Mouse (Mus musculus): Measurements from ENCODE around the gene Aldh2. TPM values are rescaled to one million over a fixed set of nuclear protein-coding genes. Genes with fewer than 3 reads are reported as not detected.
A peak's percentile ranks its signal among the peaks of the same experiment; 100 is the strongest.

Gene Aldh2
- polyA plus RNA-seq, 1 experiment: 1,369 TPM

- Histone ChIP-seq H3K36me3 (ENCODE audit: control insufficient read depth, insufficient read depth, low read length) (no peaks in the 10 kb centered on the region), H3K27ac (ENCODE audit: insufficient read depth, low read depth, low read length) (peak overlapping the region; percentile 46), H3K4me3 (ENCODE audit: insufficient read depth, low read depth, low read length) (no peak overlapping the region), H3K4me1 (ENCODE audit: control insufficient read depth, insufficient read depth, low read length) (peaks cover 5% of the 10 kb centered on the region; the same call in 1 of the 2 replicates), H3K27me3 (replicated peaks; ENCODE audit: control insufficient read depth, insufficient read depth, low read length) (no peaks in the 10 kb centered on the region)
- peak; percentile 95 for DNase-seq
- WGBS: 40% methylated on average over 9 of the region's 9 CpGs
- TF ChIP-seq POLR2A (IDR thresholded peaks at IDR 0.05; ENCODE audit: low read depth, low read length) (no peak), CTCF (conservative IDR thresholded peaks at IDR 0.05; ENCODE audit: insufficient read depth, insufficient read length, low read depth, low read length) (peak; percentile 99)
These were observed 8.1 kb upstream of the Aldh2 start for GRCm38 (mm10) chr5:121601547-121602299.

- Histone ChIP-seq H3K4me1 (ENCODE audit: control insufficient read depth, insufficient read depth, low read length) (peaks cover 7% of the 10 kb centered on the region; the same call in 1 of the 2 replicates), H3K27ac (ENCODE audit: insufficient read depth, low read depth, low read length) (0 out of 2 replicates have a peak overlapping the region, but pooled peaks have one; percentile 26), H3K36me3 (ENCODE audit: control insufficient read depth, insufficient read depth, low read length) (no peaks in the 10 kb centered on the region), H3K4me3 (ENCODE audit: insufficient read depth, low read depth, low read length) (no peak overlapping the region), H3K27me3 (replicated peaks; ENCODE audit: control insufficient read depth, insufficient read depth, low read length) (no peaks in the 10 kb centered on the region)
- no peak for TF ChIP-seq POLR2A (IDR thresholded peaks at IDR 0.05; ENCODE audit: low read depth, low read length)
- TF ChIP-seq CTCF (conservative IDR thresholded peaks at IDR 0.05; ENCODE audit: insufficient read depth, insufficient read length, low read depth, low read length): no peak
- WGBS: 89% methylated on average over 13 of the region's 13 CpGs
- no peak for DNase-seq
These were observed 5.4 kb upstream of the Aldh2 start for GRCm38 (mm10) chr5:121598871-121599610.

- WGBS: 91% methylated on average over 7 of the region's 7 CpGs
- no peak overlapping the region for H3K4me3 ChIP-seq (ENCODE audit: insufficient read depth, low read depth, low read length)
- no peaks in the 10 kb centered on the region for H3K36me3 ChIP-seq (ENCODE audit: control insufficient read depth, insufficient read depth, low read length)
- H3K27me3 ChIP-seq (replicated peaks; ENCODE audit: control insufficient read depth, insufficient read depth, low read length): no peaks in the 10 kb centered on the region
- H3K27ac ChIP-seq (ENCODE audit: insufficient read depth, low read depth, low read length): no peak overlapping the region
- peaks cover 7% of the 10 kb centered on the region; the same call in 1 of the 2 replicates for H3K4me1 ChIP-seq (ENCODE audit: control insufficient read depth, insufficient read depth, low read length)
- TF ChIP-seq CTCF (conservative IDR thresholded peaks at IDR 0.05; ENCODE audit: insufficient read depth, insufficient read length, low read depth, low read length) (no peak), POLR2A (IDR thresholded peaks at IDR 0.05; ENCODE audit: low read depth, low read length) (no peak)
- no peak for DNase-seq
These were observed 4.4 kb upstream of the Aldh2 start for GRCm38 (mm10) chr5:121597991-121598537.

- DNase-seq: no peak
- no peak overlapping the region for H3K4me3 ChIP-seq (ENCODE audit: insufficient read depth, low read depth, low read length)
- 70% methylated on average over 4 of the region's 4 CpGs for WGBS
- peaks cover 7% of the 10 kb centered on the region; the same call in 1 of the 2 replicates for H3K4me1 ChIP-seq (ENCODE audit: control insufficient read depth, insufficient read depth, low read length)
- H3K36me3 ChIP-seq (ENCODE audit: control insufficient read depth, insufficient read depth, low read length): no peaks in the 10 kb centered on the region
- H3K27me3 ChIP-seq (replicated peaks; ENCODE audit: control insufficient read depth, insufficient read depth, low read length): no peaks in the 10 kb centered on the region
- TF ChIP-seq CTCF (conservative IDR thresholded peaks at IDR 0.05; ENCODE audit: insufficient read depth, insufficient read length, low read depth, low read length): no peak
- TF ChIP-seq POLR2A (IDR thresholded peaks at IDR 0.05; ENCODE audit: low read depth, low read length): no peak
- no peak overlapping the region for H3K27ac ChIP-seq (ENCODE audit: insufficient read depth, low read depth, low read length)
These were observed 3.7 kb upstream of the Aldh2 start for GRCm38 (mm10) chr5:121597332-121597731.

GRCm38 (mm10) chr5:121596226-121596625 lies 2.6 kb upstream of the Aldh2 start:
- H3K27ac ChIP-seq (ENCODE audit: insufficient read depth, low read depth, low read length): no peak overlapping the region
- no peak for TF ChIP-seq POLR2A (IDR thresholded peaks at IDR 0.05; ENCODE audit: low read depth, low read length)
- no peak for TF ChIP-seq CTCF (conservative IDR thresholded peaks at IDR 0.05; ENCODE audit: insufficient read depth, insufficient read length, low read depth, low read length)
- DNase-seq: no peak
- no peaks in the 10 kb centered on the region for H3K27me3 ChIP-seq (replicated peaks; ENCODE audit: control insufficient read depth, insufficient read depth, low read length)
- H3K4me3 ChIP-seq (ENCODE audit: insufficient read depth, low read depth, low read length): no peak overlapping the region
- H3K36me3 ChIP-seq (ENCODE audit: control insufficient read depth, insufficient read depth, low read length): no peaks in the 10 kb centered on the region
- 65% methylated on average over 6 of the region's 6 CpGs for WGBS
- peaks cover 12% of the 10 kb centered on the region; the same call in 1 of the 2 replicates for H3K4me1 ChIP-seq (ENCODE audit: control insufficient read depth, insufficient read depth, low read length)

DNA sequence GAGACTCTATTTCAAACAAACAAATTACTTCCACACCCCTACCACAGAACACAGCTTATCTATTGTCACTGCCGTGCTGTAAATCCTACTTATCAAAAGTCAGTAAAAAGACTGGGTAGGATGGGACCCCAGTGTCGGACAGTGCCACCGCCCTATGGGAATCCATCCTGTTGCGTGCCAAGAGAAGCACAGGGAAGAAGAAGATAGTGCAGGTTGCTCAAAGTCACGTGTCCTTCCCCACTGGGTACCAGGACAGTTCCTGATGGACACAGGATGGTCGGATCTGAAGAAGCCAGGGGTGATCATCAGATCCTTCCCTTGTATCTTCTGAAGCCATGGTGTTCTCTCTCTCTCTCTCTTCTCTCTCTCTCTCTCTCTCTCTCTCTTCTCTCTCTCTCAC lies 2.1 kb upstream of the Aldh2 start:
- WGBS: 81% methylated on average over 6 of the region's 6 CpGs
- no peak overlapping the region for H3K27ac ChIP-seq (ENCODE audit: insufficient read depth, low read depth, low read length)
- H3K4me3 ChIP-seq (ENCODE audit: insufficient read depth, low read depth, low read length): no peak overlapping the region
- H3K36me3 ChIP-seq (ENCODE audit: control insufficient read depth, insufficient read depth, low read length): no peaks in the 10 kb centered on the region
- peaks cover 12% of the 10 kb centered on the region; the same call in 1 of the 2 replicates for H3K4me1 ChIP-seq (ENCODE audit: control insufficient read depth, insufficient read depth, low read length)
- H3K27me3 ChIP-seq (replicated peaks; ENCODE audit: control insufficient read depth, insufficient read depth, low read length): no peaks in the 10 kb centered on the region
- TF ChIP-seq POLR2A (IDR thresholded peaks at IDR 0.05; ENCODE audit: low read depth, low read length) (no peak), CTCF (conservative IDR thresholded peaks at IDR 0.05; ENCODE audit: insufficient read depth, insufficient read length, low read depth, low read length) (no peak)
- DNase-seq: no peak

All from kidney, adult 2 months (tissue).